Mouse (Mus musculus) left cerebral cortex, postnatal 25 days (tissue): ENCODE measurements around the gene Tdg. TPM values are rescaled to one million over a fixed set of nuclear protein-coding genes. Genes with fewer than 3 reads are reported as not detected.
"Not testable (repeated sequence)": the region's sequence is repeated elsewhere in the genome, so short reads cannot be mapped to it uniquely, and the experiment has no call there.

ENCODE experiments used
- DNase-seq, 2 experiments: peaks; one replicate each; pipeline ENCODE4 v3.0.0; 2022; ENCODE audit warnings: low spot score in 2 of 2, mixed read lengths in 1 of 2
- intact Hi-C: fragments of 180-260 bp; cut with DNase I; formaldehyde crosslinking; loops from one replicate; pipeline ENCODE4 v1.15.1; 2025
- total RNA-seq, 2 experiments: library from RNA; stranded (reverse); gene quantifications; 2 replicates each; pipeline ENCODE4 v1.2.3; 2021

The Tdg gene
- 10 to 100 TPM; 50.0 to 55.6 TPM for total RNA-seq

- peak; percentile 90 to 93 for DNase-seq
- intact Hi-C loops = loop anchor here (10.0 kb wide), 1 partner anchor 225 kb away; no protein-coding TSS in a partner anchor
Measured at GRCm38 (mm10) chr10:82629586-82630255, at the start of gene Tdg. TSS of gene Tdg (plus strand) at chr10:82629828.

GRCm38 (mm10) chr10:82589673-82590072 lies 40.0 kb upstream of the Tdg start:
- DNase-seq, intact Hi-C loops: not testable (repeated sequence)

GRCm38 (mm10) chr10:82594421-82594820 lies 35.2 kb upstream of the Tdg start:
- DNase-seq, intact Hi-C loops: not testable (repeated sequence)

- DNase-seq = no peak
- intact Hi-C loops = no loop called here
Measured at GRCm38 (mm10) chr10:82622235-82622634, 7.4 kb upstream of the Tdg start.

- DNase-seq = peak; percentile 84 to 89
- intact Hi-C loops = no loop called here
Measured at GRCm38 (mm10) chr10:82622671-82623552, 6.7 kb upstream of the Tdg start, which contains the start of gene 1190007I07Rik. TSS of gene 1190007I07Rik (minus strand) at chr10:82623228.

GRCm38 (mm10) chr10:82623553-82623932 lies 6.1 kb upstream of the Tdg start:
- DNase-seq, intact Hi-C loops: not testable (repeated sequence)

- intact Hi-C loops = no loop called here
- no peak for DNase-seq
Measured at GRCm38 (mm10) chr10:82629111-82629585, 480 bp upstream of the Tdg start.

- intact Hi-C loops = loop anchor here (10.0 kb wide), 1 partner anchor 224 kb away; no protein-coding TSS in a partner anchor
Measured at GRCm38 (mm10) chr10:82630497-82630896, 869 bp downstream of the Tdg start.

GRCm38 (mm10) chr10:82631133-82631532 lies 1.5 kb downstream of the Tdg start:
- DNase-seq = no peak
- intact Hi-C loops = loop anchor here (10.0 kb wide), 1 partner anchor 224 kb away; no protein-coding TSS in a partner anchor

More at GRCm38 (mm10) chr10:82630497-82630896, 869 bp downstream of the Tdg start:
- no peak for DNase-seq

- intact Hi-C loops = loop anchor here (10.0 kb wide), 1 partner anchor 222 kb away; no protein-coding TSS in a partner anchor
- DNase-seq = peak in 1 of 2 experiments; percentile 39
Measured at GRCm38 (mm10) chr10:82632496-82633280, 3.1 kb downstream of the Tdg start.

- intact Hi-C loops = loop anchor here (10.0 kb wide), 1 partner anchor 220 kb away; no protein-coding TSS in a partner anchor
- DNase-seq = peak in 1 of 2 experiments; percentile 70
Measured at GRCm38 (mm10) chr10:82634348-82634747, 4.7 kb downstream of the Tdg start.

GRCm38 (mm10) chr10:82636321-82636720 lies 6.7 kb downstream of the Tdg start:
- intact Hi-C loops = loop anchor here (10.0 kb wide), 1 partner anchor 218 kb away; no protein-coding TSS in a partner anchor
- DNase-seq = no peak

- peak in 1 of 2 experiments; percentile 72 for DNase-seq
- intact Hi-C loops = loop anchor here (10.0 kb wide), 1 partner anchor 216 kb away; no protein-coding TSS in a partner anchor
Measured at GRCm38 (mm10) chr10:82639032-82639698, 9.5 kb downstream of the Tdg start.

- intact Hi-C loops = no loop called here
- DNase-seq = no peak
Measured at GRCm38 (mm10) chr10:82641481-82641880, 11.9 kb downstream of the Tdg start.

- DNase-seq = peak in 1 of 2 experiments; percentile 49
- intact Hi-C loops = no loop called here
Measured at GRCm38 (mm10) chr10:82646083-82646482, 16.5 kb downstream of the Tdg start.

GRCm38 (mm10) chr10:82647205-82647811 lies 17.7 kb downstream of the Tdg start:
- intact Hi-C loops = no loop called here
- DNase-seq = no peak

- no peak for DNase-seq
- intact Hi-C loops = no loop called here
Measured at GRCm38 (mm10) chr10:82651221-82651620, 21.6 kb downstream of the Tdg start.

- intact Hi-C loops = no loop called here
Measured at GRCm38 (mm10) chr10:82652625-82653024, 23.0 kb downstream of the Tdg start.

More at GRCm38 (mm10) chr10:82652625-82653024, 23.0 kb downstream of the Tdg start:
- no peak for DNase-seq
